Mouse (Mus musculus): ENCODE data around the gene Olfr893.

GRCm38 (mm10) chr9:38180721-38181120 is 27.4 kb upstream of the Olfr893 start, which contains the start of gene Olfr891:
- no peak for TF ChIP-seq CTCF (IDR thresholded peaks at IDR 0.05; ENCODE audit: borderline replicate concordance, control insufficient read depth, extremely low read depth, insufficient read depth, low read length, poor library complexity)
- no peak for TF ChIP-seq POLR2A (IDR thresholded peaks at IDR 0.05; ENCODE audit: control insufficient read depth, extremely low read depth, insufficient read depth, low read length, poor library complexity)

All from thymus, adult 2 months (tissue).